Mouse (Mus musculus): ENCODE measurements around the gene Otog. TPM values are rescaled to one million over a fixed set of nuclear protein-coding genes. Genes with fewer than 3 reads are reported as not detected.

Gene Otog
- polyA plus RNA-seq, 1 experiment from 2014 or later = not detected

- Histone ChIP-seq H3K9ac (no peak overlapping the region), H3K4me2 (no peak overlapping the region), H3K27me3 (ENCODE audit: insufficient read depth, low read length) (no peaks in the 10 kb centered on the region), H3K4me1 (ENCODE audit: insufficient read depth) (no peaks in the 10 kb centered on the region), H3K9me3 (ENCODE audit: low read depth, low read length) (no peaks in the 10 kb centered on the region), H3K27ac (ENCODE audit: low read depth) (no peak overlapping the region), H3K4me3 (ENCODE audit: low read depth, low read length) (no peak overlapping the region), H3K36me3 (ENCODE audit: insufficient read depth) (no peaks in the 10 kb centered on the region)
- WGBS = 77% methylated on average over 6 of the region's 6 CpGs
- ATAC-seq (ENCODE audit: insufficient read depth) (no peak), DNase-seq (no peak)
- no peak for TF ChIP-seq CTCF (IDR thresholded peaks at IDR 0.05; ENCODE audit: low read depth)
These were observed 30.5 kb upstream of the Otog start for GRCm38 (mm10) chr7:46210276-46210675.

- DNase-seq (no peak), ATAC-seq (ENCODE audit: insufficient read depth) (no peak)
- Histone ChIP-seq H3K4me1 (ENCODE audit: insufficient read depth) (no peaks in the 10 kb centered on the region), H3K4me3 (ENCODE audit: low read depth, low read length) (no peak overlapping the region), H3K9ac (no peak overlapping the region), H3K36me3 (ENCODE audit: insufficient read depth) (no peaks in the 10 kb centered on the region), H3K4me2 (no peak overlapping the region), H3K27me3 (ENCODE audit: insufficient read depth, low read length) (no peaks in the 10 kb centered on the region), H3K9me3 (ENCODE audit: low read depth, low read length) (no peaks in the 10 kb centered on the region), H3K27ac (ENCODE audit: low read depth) (no peak overlapping the region)
- no peak for TF ChIP-seq CTCF (IDR thresholded peaks at IDR 0.05; ENCODE audit: low read depth)
- WGBS = 59% methylated on average over 2 of the region's 2 CpGs
These were observed 24.3 kb upstream of the Otog start for GRCm38 (mm10) chr7:46216481-46216880.

GRCm38 (mm10) chr7:46218415-46218814, 22.4 kb upstream of the Otog start:
- Histone ChIP-seq H3K36me3 (ENCODE audit: insufficient read depth) (no peaks in the 10 kb centered on the region), H3K27ac (ENCODE audit: low read depth) (no peak overlapping the region), H3K27me3 (ENCODE audit: insufficient read depth, low read length) (no peaks in the 10 kb centered on the region), H3K9me3 (ENCODE audit: low read depth, low read length) (no peaks in the 10 kb centered on the region), H3K4me3 (ENCODE audit: low read depth, low read length) (no peak overlapping the region), H3K9ac (no peak overlapping the region), H3K4me1 (ENCODE audit: insufficient read depth) (no peaks in the 10 kb centered on the region), H3K4me2 (no peak overlapping the region)
- TF ChIP-seq CTCF (IDR thresholded peaks at IDR 0.05; ENCODE audit: low read depth) = no peak
- DNase-seq (peak; percentile 27), ATAC-seq (ENCODE audit: insufficient read depth) (no peak)
- 10% methylated on average over 11 of the region's 11 CpGs for WGBS

DNA sequence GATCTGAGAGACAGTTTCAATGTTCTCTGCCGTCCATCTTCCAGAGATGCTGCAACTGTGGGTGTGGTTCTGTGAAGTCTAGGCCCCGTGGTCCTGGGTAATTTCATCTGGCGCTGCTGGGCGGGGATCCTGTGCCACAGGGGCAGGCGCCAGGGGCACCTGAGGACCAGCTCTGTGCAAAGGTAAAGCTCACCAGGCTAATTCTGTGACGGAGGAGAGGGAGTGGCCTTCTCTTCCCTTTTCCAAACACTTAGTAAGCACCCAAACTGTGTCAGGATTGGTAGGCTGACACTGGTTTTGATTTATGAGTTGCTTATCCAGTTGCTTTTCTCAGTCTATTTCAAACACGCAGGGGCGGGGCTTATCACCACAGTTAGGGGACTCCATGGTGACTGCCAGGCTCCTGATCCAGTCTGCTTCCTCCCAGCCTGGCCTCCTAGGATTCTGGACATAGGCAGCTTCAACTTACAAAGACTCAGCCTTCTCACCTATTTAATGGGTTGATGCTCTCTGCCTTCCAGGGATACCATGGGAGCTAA, 20.1 kb upstream of the Otog start:
- no peaks in the 10 kb centered on the region for H3K27me3 ChIP-seq (ENCODE audit: insufficient read depth, low read length)
- no peaks in the 10 kb centered on the region for H3K36me3 ChIP-seq (ENCODE audit: insufficient read depth)
- no peak overlapping the region for H3K9ac ChIP-seq
- TF ChIP-seq CTCF (IDR thresholded peaks at IDR 0.05; ENCODE audit: low read depth) = no peak
- WGBS = 52% methylated on average over 8 of the region's 8 CpGs
- no peaks in the 10 kb centered on the region for H3K4me1 ChIP-seq (ENCODE audit: insufficient read depth)
- no peaks in the 10 kb centered on the region for H3K9me3 ChIP-seq (ENCODE audit: low read depth, low read length)
- DNase-seq (no peak), ATAC-seq (ENCODE audit: insufficient read depth) (no peak)
- H3K4me3 ChIP-seq (ENCODE audit: low read depth, low read length) = no peak overlapping the region
- no peak overlapping the region for H3K27ac ChIP-seq (ENCODE audit: low read depth)
- no peak overlapping the region for H3K4me2 ChIP-seq

DNA sequence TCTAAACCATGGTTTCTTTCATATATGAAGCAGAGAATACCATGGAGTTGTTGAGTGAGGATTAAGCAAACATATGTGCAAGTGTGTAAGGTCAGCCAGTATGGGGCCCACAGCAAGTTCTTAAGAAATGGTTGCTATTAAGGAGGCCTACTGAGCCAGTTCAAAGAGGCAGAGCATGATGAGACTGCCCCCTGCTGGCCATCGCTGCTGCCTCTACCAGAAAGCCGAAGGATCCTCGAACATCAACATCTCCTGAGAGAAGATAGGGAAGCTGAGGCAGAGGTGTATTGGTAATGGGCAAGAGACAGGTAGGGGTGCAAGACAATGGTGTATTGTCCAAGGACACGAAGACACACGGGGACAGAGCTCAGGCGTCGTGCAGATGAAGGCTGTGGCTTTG, 14.5 kb upstream of the Otog start:
- Histone ChIP-seq H3K27me3 (ENCODE audit: insufficient read depth, low read length) (no peaks in the 10 kb centered on the region), H3K9me3 (ENCODE audit: low read depth, low read length) (no peaks in the 10 kb centered on the region), H3K4me1 (ENCODE audit: insufficient read depth) (no peaks in the 10 kb centered on the region), H3K36me3 (ENCODE audit: insufficient read depth) (no peaks in the 10 kb centered on the region), H3K9ac (no peak overlapping the region), H3K27ac (ENCODE audit: low read depth) (no peak overlapping the region), H3K4me3 (ENCODE audit: low read depth, low read length) (no peak overlapping the region), H3K4me2 (no peak overlapping the region)
- ATAC-seq (ENCODE audit: insufficient read depth) = no peak
- peak; percentile 81 for TF ChIP-seq CTCF (IDR thresholded peaks at IDR 0.05; ENCODE audit: low read depth)
- DNase-seq = peak; percentile 73
- 24% methylated on average over 7 of the region's 7 CpGs for WGBS

- Histone ChIP-seq H3K9me3 (ENCODE audit: low read depth, low read length) (no peaks in the 10 kb centered on the region), H3K9ac (no peak overlapping the region), H3K27ac (ENCODE audit: low read depth) (no peak overlapping the region), H3K36me3 (ENCODE audit: insufficient read depth) (no peaks in the 10 kb centered on the region), H3K4me1 (ENCODE audit: insufficient read depth) (no peaks in the 10 kb centered on the region), H3K4me2 (no peak overlapping the region), H3K4me3 (ENCODE audit: low read depth, low read length) (no peak overlapping the region), H3K27me3 (ENCODE audit: insufficient read depth, low read length) (no peaks in the 10 kb centered on the region)
- WGBS = 54% methylated on average over 4 of the region's 4 CpGs
- TF ChIP-seq CTCF (IDR thresholded peaks at IDR 0.05; ENCODE audit: low read depth) = no peak
- no peak for ATAC-seq (ENCODE audit: insufficient read depth)
- peak; percentile 56 for DNase-seq
These were observed 13.9 kb upstream of the Otog start for GRCm38 (mm10) chr7:46226936-46227335.

- no peaks in the 10 kb centered on the region for H3K27me3 ChIP-seq (ENCODE audit: insufficient read depth, low read length)
- 63% methylated on average over 18 of the region's 18 CpGs for WGBS
- H3K4me2 ChIP-seq = no peak overlapping the region
- no peak for TF ChIP-seq CTCF (IDR thresholded peaks at IDR 0.05; ENCODE audit: low read depth)
- no peaks in the 10 kb centered on the region for H3K4me1 ChIP-seq (ENCODE audit: insufficient read depth)
- H3K27ac ChIP-seq (ENCODE audit: low read depth) = no peak overlapping the region
- ATAC-seq (ENCODE audit: insufficient read depth) (no peak), DNase-seq (no peak)
- H3K9ac ChIP-seq = no peak overlapping the region
- no peaks in the 10 kb centered on the region for H3K36me3 ChIP-seq (ENCODE audit: insufficient read depth)
- H3K9me3 ChIP-seq (ENCODE audit: low read depth, low read length) = no peaks in the 10 kb centered on the region
- no peak overlapping the region for H3K4me3 ChIP-seq (ENCODE audit: low read depth, low read length)
These were observed 4.8 kb upstream of the Otog start for GRCm38 (mm10) chr7:46235948-46236347.

DNA sequence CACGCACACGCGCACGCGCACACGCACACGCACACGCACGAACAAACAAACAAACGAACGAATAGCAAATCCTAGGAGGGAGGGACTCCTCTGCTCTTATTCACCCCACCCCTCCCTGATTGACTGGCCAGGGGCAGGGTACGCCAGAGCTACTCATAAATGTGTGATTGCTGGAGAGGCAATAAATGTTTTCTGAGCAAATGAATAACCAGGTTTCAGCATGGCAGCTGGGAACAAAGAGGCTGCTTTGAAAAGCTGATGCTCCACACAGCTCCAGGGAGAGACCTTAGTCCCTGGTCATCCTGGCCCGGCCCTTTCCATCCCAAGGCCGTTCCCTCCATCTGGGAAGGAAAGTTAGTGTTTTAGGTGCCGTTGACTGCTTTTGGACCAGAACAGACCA, 4.4 kb upstream of the Otog start:
- Histone ChIP-seq H3K4me2 (no peak overlapping the region), H3K4me3 (ENCODE audit: low read depth, low read length) (no peak overlapping the region), H3K27me3 (ENCODE audit: insufficient read depth, low read length) (no peaks in the 10 kb centered on the region), H3K27ac (ENCODE audit: low read depth) (no peak overlapping the region), H3K9me3 (ENCODE audit: low read depth, low read length) (no peaks in the 10 kb centered on the region), H3K36me3 (ENCODE audit: insufficient read depth) (no peaks in the 10 kb centered on the region), H3K4me1 (ENCODE audit: insufficient read depth) (no peaks in the 10 kb centered on the region), H3K9ac (no peak overlapping the region)
- TF ChIP-seq CTCF (IDR thresholded peaks at IDR 0.05; ENCODE audit: low read depth) = no peak
- ATAC-seq (ENCODE audit: insufficient read depth) (no peak), DNase-seq (no peak)
- 69% methylated on average over 15 of the region's 15 CpGs for WGBS
